Mouse (Mus musculus): ENCODE results near the gene Ninj2. TPM values are rescaled to one million over a fixed set of nuclear protein-coding genes. Genes with fewer than 3 reads are reported as not detected.

The Ninj2 gene
- polyA plus RNA-seq, 1 experiment from 2014 or later, result not detected

DNA sequence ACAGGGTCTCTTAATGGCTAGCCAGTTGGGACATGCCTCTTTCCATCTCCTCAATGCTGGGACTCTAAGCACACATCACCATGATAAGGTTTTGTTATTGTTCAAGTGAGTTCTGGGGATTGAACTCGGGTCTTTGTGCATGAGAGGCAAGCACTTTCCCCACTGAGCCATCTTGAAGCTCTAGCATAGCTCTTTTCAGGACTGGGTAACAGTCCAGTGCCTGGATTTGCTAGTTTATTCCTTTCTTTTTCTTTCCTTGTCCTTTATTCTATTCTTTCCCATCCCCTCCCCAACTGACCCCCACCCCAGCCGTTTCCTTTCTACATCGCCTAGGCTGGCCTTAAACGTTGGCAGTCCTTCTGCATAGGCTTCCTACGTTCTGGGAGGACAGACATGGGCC lies 1.9 kb downstream of the Ninj2 start:
- Histone ChIP-seq H3K4me3 (replicated peaks) (no peak overlapping the region), H3K27me3 (no peaks in the 10 kb centered on the region), H3K9me3 (replicated peaks) (no peaks in the 10 kb centered on the region), H3K4me2 (replicated peaks) (no peak overlapping the region), H3K36me3 (no peaks in the 10 kb centered on the region), H3K9ac (no peak overlapping the region), H3K27ac (replicated peaks) (no peak overlapping the region), H3K4me1 (no peaks in the 10 kb centered on the region)
- 85% methylated on average over 5 of the region's 5 CpGs for WGBS
- ATAC-seq (ENCODE audit: insufficient number of reproducible peaks, low FRiP score, low TSS enrichment, low read depth), result no peak

DNA sequence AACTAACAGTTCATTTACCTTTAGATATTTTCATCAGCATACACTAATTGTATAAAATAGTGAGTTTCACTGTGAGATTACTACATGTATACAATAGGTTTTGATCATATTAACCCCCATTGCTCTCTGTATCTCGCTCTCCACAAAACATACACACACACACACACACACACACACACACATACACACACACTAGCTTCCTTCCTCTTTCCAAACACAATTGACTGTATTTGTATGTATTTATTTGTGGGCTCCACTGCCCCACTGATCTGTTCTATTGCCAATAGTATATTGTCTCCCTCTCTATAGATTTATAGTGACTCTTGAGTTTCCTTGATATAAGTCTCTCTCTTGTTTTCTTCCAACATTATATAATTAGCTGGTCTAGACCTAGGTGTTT lies 2.4 kb downstream of the Ninj2 start:
- H3K27ac ChIP-seq (replicated peaks), result no peak overlapping the region
- H3K9me3 ChIP-seq (replicated peaks), result no peaks in the 10 kb centered on the region
- ATAC-seq (ENCODE audit: insufficient number of reproducible peaks, low FRiP score, low TSS enrichment, low read depth), result no peak
- H3K4me1 ChIP-seq, result no peaks in the 10 kb centered on the region
- WGBS, result 94% methylated on average over 1 of the region's 1 CpGs
- H3K4me3 ChIP-seq (replicated peaks), result no peak overlapping the region
- H3K27me3 ChIP-seq, result no peaks in the 10 kb centered on the region
- no peak overlapping the region for H3K9ac ChIP-seq
- H3K36me3 ChIP-seq, result no peaks in the 10 kb centered on the region
- H3K4me2 ChIP-seq (replicated peaks), result no peak overlapping the region

DNA sequence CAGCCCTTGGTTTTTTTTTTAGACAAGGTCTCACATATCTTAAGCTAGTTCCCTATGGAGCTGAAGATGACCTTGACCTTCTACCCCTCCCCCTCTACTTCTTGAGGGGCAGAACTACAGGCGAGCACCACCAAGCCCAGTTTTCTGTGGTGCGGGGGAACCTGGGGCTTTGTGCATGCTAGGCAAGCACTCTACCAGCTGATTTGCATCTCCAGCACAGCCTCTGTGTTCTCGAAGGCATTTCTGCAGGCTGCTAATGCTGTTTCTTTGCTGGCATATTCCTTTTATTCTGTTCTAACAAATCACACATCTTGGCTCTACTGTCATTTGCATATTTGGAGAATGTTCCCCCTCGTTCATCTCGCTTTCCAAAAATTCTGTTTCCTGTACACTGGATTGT lies 6.2 kb downstream of the Ninj2 start:
- no peak overlapping the region for H3K27ac ChIP-seq (replicated peaks)
- H3K4me1 ChIP-seq, result no peaks in the 10 kb centered on the region
- H3K27me3 ChIP-seq, result no peaks in the 10 kb centered on the region
- H3K9ac ChIP-seq, result no peak overlapping the region
- no peaks in the 10 kb centered on the region for H3K36me3 ChIP-seq
- no peak for ATAC-seq (ENCODE audit: insufficient number of reproducible peaks, low FRiP score, low TSS enrichment, low read depth)
- 68% methylated on average over 5 of the region's 5 CpGs for WGBS
- no peaks in the 10 kb centered on the region for H3K9me3 ChIP-seq (replicated peaks)
- no peak overlapping the region for H3K4me3 ChIP-seq (replicated peaks)
- H3K4me2 ChIP-seq (replicated peaks), result no peak overlapping the region

DNA sequence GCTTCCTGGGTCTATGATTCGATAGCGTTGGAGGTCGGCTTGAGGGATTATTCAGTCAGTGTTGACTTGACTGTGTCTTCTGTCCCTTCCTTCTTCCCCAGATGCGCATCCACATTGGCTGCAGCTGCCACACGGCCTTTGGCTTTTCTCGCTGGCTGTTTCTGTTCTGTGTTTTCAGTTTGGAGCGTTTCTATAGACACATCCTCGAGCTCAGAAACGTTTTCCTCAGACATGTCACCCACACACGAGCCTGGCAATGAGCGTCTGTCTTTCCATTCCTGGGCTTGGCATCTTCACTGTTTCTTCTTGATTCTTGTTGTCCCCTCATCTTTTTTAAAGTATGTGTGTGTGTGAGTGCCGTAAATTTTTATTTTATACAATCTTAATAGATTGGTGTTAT lies 8.1 kb downstream of the Ninj2 start:
- Histone ChIP-seq H3K4me3 (replicated peaks) (no peak overlapping the region), H3K9ac (no peak overlapping the region), H3K4me1 (no peaks in the 10 kb centered on the region), H3K9me3 (replicated peaks) (no peaks in the 10 kb centered on the region), H3K27me3 (no peaks in the 10 kb centered on the region), H3K36me3 (no peaks in the 10 kb centered on the region), H3K27ac (replicated peaks) (no peak overlapping the region), H3K4me2 (replicated peaks) (no peak overlapping the region)
- 79% methylated on average over 12 of the region's 12 CpGs for WGBS
- ATAC-seq (ENCODE audit: insufficient number of reproducible peaks, low FRiP score, low TSS enrichment, low read depth), result no peak

DNA sequence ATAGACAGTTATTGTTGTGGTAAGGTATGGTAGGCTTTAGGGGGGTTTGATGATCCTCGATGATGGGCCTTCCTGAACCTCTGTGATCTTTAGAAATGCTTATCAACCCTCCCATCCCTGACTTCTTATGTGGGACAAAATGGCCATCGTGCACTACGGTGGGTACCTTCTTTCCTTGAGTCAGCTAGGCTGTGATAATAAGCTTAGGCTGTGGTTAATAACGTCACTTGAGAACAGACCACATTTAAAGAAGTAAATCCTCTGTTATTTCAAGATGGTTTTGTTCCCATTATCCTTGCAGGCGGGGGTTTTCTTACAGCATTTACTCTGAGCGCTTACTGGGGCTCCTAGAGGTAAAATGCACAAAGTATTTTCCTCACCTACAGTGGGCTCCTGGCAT lies 8.8 kb downstream of the Ninj2 start:
- no peaks in the 10 kb centered on the region for H3K27me3 ChIP-seq
- ATAC-seq (ENCODE audit: insufficient number of reproducible peaks, low FRiP score, low TSS enrichment, low read depth), result no peak
- no peaks in the 10 kb centered on the region for H3K4me1 ChIP-seq
- 60% methylated on average over 6 of the region's 6 CpGs for WGBS
- H3K4me2 ChIP-seq (replicated peaks), result no peak overlapping the region
- no peak overlapping the region for H3K4me3 ChIP-seq (replicated peaks)
- H3K9ac ChIP-seq, result no peak overlapping the region
- H3K27ac ChIP-seq (replicated peaks), result no peak overlapping the region
- no peaks in the 10 kb centered on the region for H3K36me3 ChIP-seq
- no peaks in the 10 kb centered on the region for H3K9me3 ChIP-seq (replicated peaks)

DNA sequence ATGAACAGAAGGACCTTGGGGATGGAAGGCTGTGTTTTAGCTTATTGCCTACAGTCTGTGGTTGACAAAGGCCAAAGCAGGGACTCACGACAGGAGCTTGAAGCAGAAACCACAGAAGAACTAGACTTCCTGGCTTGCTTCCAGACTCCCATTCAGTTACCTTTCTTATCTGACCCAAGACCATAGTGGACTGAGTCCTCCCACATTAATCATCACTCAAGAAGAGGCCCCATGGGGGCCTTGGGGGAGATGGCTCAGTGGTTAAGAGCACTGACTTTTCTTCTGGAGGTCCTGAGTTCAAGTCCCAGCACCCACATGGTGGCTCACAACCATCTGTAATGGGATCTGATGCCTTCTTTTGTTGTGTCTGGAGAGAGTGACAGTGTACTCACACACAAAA lies 10.0 kb downstream of the Ninj2 start:
- no peaks in the 10 kb centered on the region for H3K27me3 ChIP-seq
- no peaks in the 10 kb centered on the region for H3K36me3 ChIP-seq
- H3K4me2 ChIP-seq (replicated peaks), result no peak overlapping the region
- H3K4me3 ChIP-seq (replicated peaks), result no peak overlapping the region
- H3K27ac ChIP-seq (replicated peaks), result no peak overlapping the region
- no peaks in the 10 kb centered on the region for H3K9me3 ChIP-seq (replicated peaks)
- peaks cover 3% of the 10 kb centered on the region; the same call in 1 of the 2 replicates for H3K4me1 ChIP-seq
- ATAC-seq (ENCODE audit: insufficient number of reproducible peaks, low FRiP score, low TSS enrichment, low read depth), result no peak
- 35% methylated on average over 1 of the region's 1 CpGs for WGBS
- no peak overlapping the region for H3K9ac ChIP-seq

DNA sequence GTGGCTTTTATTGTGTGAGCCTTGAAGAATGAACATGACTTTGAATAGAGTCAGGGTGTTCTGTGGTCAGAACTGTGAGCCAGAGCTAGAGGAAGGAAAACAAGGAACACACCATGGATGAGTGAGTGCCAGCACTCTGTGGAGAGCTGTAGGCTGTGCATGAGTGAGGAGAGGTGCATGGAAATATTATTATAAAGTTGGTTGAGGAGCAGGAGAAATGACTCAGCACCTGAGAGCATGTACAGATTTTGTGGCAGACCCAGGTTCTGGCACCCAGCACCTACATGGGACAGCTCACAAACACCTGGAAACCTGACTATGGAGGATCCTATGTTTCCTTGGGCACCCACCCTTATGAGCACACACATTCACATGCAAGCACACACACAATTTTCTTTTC lies 11.9 kb downstream of the Ninj2 start:
- H3K9me3 ChIP-seq (replicated peaks), result no peaks in the 10 kb centered on the region
- no peak overlapping the region for H3K4me3 ChIP-seq (replicated peaks)

DNA sequence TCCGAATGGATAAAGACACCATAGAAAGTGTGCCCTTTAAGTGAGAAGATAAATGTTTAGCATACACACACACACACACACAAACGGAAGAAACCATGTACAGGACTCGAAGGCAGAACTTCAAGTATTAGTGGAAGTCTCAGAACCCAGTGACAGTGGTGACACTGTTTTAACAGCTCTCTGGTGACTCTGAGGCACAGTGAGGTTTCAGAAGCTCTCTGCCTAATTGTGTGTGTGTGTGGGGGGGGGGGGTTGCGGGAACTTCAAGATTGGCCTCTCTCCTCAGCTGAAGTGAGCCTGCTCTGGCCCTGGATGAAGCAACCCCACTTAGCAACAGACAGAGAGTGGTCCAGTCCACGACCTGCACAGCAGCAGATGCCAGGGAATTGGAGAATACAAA lies 14.4 kb downstream of the Ninj2 start:
- no peak overlapping the region for H3K4me3 ChIP-seq (replicated peaks)
- no peak overlapping the region for H3K4me2 ChIP-seq (replicated peaks)
- WGBS, result 66% methylated on average over 5 of the region's 5 CpGs
- no peaks in the 10 kb centered on the region for H3K36me3 ChIP-seq
- ATAC-seq (ENCODE audit: insufficient number of reproducible peaks, low FRiP score, low TSS enrichment, low read depth), result no peak
- H3K27ac ChIP-seq (replicated peaks), result no peak overlapping the region
- H3K4me1 ChIP-seq, result peaks cover 28% of the 10 kb centered on the region
- H3K27me3 ChIP-seq, result no peaks in the 10 kb centered on the region
- H3K9ac ChIP-seq, result no peak overlapping the region
- H3K9me3 ChIP-seq (replicated peaks), result no peaks in the 10 kb centered on the region

More for the DNA sequence above, 11.9 kb downstream of the Ninj2 start:
- no peak overlapping the region for H3K27ac ChIP-seq (replicated peaks)
- H3K27me3 ChIP-seq, result no peaks in the 10 kb centered on the region
- ATAC-seq (ENCODE audit: insufficient number of reproducible peaks, low FRiP score, low TSS enrichment, low read depth), result no peak
- no peaks in the 10 kb centered on the region for H3K36me3 ChIP-seq
- no peak overlapping the region for H3K4me2 ChIP-seq (replicated peaks)
- H3K9ac ChIP-seq, result no peak overlapping the region
- peaks cover 16% of the 10 kb centered on the region for H3K4me1 ChIP-seq

DNA sequence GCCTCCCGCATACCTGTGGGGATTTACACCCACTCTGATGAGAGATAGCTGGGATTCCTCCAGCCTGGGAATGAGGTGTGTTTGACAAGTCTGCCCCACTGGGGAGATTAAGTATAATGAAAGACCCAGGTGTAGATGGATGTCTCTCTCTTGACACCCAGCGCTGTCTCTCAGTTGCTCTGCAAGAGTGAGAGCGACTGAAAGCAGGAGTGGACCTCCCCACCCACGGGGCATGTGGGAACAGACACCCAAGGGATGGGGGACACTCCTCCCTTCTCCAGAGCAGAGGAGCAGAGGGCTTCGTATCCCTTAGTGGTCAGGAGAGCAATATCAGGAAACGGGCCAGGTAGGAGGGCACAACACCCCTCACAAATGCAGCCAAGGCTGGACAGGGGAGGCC lies 14.9 kb downstream of the Ninj2 start:
- Histone ChIP-seq H3K36me3 (no peaks in the 10 kb centered on the region), H3K4me2 (replicated peaks) (no peak overlapping the region), H3K4me3 (replicated peaks) (no peak overlapping the region), H3K27me3 (no peaks in the 10 kb centered on the region), H3K27ac (replicated peaks) (no peak overlapping the region), H3K9ac (no peak overlapping the region), H3K9me3 (replicated peaks) (no peaks in the 10 kb centered on the region), H3K4me1 (peaks cover 30% of the 10 kb centered on the region)
- WGBS, result 61% methylated on average over 6 of the region's 6 CpGs
- ATAC-seq (ENCODE audit: insufficient number of reproducible peaks, low FRiP score, low TSS enrichment, low read depth), result no peak

DNA sequence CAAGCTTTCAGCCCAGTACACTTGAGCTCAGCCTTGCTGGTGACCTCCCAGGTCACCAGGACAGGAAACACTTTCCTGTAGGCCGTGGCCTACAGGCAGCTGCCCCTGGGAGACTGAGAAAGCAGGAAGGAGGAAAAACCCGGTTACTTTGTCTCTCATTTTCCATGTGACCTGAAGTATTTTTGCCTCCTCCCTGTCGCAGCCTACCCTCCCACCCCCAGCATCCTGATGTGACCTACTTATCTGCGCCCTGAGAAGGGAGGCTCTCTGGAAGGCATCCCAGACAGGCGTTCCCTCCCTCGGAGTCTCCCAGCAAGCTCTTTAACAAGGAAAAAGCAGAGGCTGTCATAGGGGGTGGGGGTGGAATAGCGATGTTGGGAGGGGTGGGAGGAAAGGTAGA lies 16.0 kb downstream of the Ninj2 start:
- 11% methylated on average over 7 of the region's 7 CpGs for WGBS
- no peaks in the 10 kb centered on the region for H3K27me3 ChIP-seq
- no peaks in the 10 kb centered on the region for H3K9me3 ChIP-seq (replicated peaks)
- peaks cover 34% of the 10 kb centered on the region for H3K4me1 ChIP-seq
- H3K9ac ChIP-seq, result no peak overlapping the region
- H3K4me3 ChIP-seq (replicated peaks), result no peak overlapping the region
- no peaks in the 10 kb centered on the region for H3K36me3 ChIP-seq
- peak overlapping the region; percentile 48 for H3K27ac ChIP-seq (replicated peaks)
- no peak overlapping the region for H3K4me2 ChIP-seq (replicated peaks)
- ATAC-seq (ENCODE audit: insufficient number of reproducible peaks, low FRiP score, low TSS enrichment, low read depth), result no peak

DNA sequence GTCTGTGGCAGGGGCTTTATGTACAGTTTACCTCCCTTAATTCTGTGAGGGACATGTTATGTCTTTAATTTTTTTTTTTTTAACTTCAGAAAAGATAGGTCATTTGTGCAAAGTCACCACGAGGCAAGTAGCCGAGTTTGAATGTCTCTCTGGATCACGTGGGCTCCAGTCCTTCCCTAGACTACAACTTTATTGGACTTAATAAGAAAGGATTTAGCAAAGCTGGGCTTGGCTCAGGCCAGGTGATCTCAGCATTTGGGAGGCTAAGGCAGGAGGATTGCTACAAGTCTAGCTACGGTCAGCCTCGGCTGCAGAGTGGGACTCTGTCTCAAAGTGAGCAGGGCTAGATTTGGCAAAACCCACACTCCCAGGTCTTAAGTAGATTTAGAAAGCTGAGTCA lies 16.8 kb downstream of the Ninj2 start:
- no peak overlapping the region for H3K4me3 ChIP-seq (replicated peaks)
- no peaks in the 10 kb centered on the region for H3K9me3 ChIP-seq (replicated peaks)
- no peak overlapping the region for H3K4me2 ChIP-seq (replicated peaks)
- no peaks in the 10 kb centered on the region for H3K27me3 ChIP-seq
- no peak overlapping the region for H3K27ac ChIP-seq (replicated peaks)
- H3K36me3 ChIP-seq, result no peaks in the 10 kb centered on the region
- no peak overlapping the region for H3K9ac ChIP-seq
- ATAC-seq (ENCODE audit: insufficient number of reproducible peaks, low FRiP score, low TSS enrichment, low read depth), result no peak
- peaks cover 42% of the 10 kb centered on the region for H3K4me1 ChIP-seq
- WGBS, result 68% methylated on average over 5 of the region's 5 CpGs

DNA sequence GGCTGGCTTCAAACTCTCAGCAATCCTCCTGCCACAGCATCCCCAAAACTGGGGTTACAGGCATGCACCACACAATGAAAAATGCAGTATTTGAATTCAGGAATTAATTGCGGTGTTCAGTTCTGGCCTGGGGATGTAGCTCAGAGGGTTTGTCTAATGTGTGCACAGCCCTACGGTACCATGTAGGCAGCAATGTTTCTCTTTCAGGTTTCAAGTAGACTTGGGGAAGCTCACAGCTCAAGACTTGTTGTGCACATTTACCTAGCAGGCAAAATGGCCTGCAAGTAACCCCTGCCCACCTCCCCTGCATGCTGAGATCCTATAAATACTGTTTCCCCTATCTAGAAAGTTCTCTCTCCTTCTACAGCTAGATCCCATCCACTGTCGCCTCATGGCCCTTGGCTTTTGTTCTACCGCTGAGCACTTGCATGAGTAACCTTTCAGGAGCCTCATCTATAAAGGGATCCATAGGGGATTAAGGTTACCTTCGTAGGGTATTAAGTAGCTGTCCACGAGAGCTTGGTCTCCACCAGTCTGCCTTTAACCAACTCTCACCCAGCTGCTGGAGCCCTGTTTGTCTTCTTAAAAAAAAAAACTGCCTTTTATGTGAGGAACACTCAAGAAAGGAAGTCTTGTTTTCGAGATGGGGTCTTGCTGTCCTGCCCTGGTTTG lies 17.7 kb downstream of the Ninj2 start:
- Histone ChIP-seq H3K4me1 (peaks cover 51% of the 10 kb centered on the region), H3K4me2 (replicated peaks) (no peak overlapping the region), H3K9me3 (replicated peaks) (no peaks in the 10 kb centered on the region), H3K27ac (replicated peaks) (0 out of 2 replicates have a peak overlapping the region, but pooled peaks have one; percentile 82), H3K27me3 (no peaks in the 10 kb centered on the region), H3K4me3 (replicated peaks) (no peak overlapping the region), H3K9ac (no peak overlapping the region), H3K36me3 (no peaks in the 10 kb centered on the region)
- 73% methylated on average over 7 of the region's 7 CpGs for WGBS
- ATAC-seq (ENCODE audit: insufficient number of reproducible peaks, low FRiP score, low TSS enrichment, low read depth), result no peak
